Mouse (Mus musculus) neural tube, embryonic 11.5 days (tissue): ENCODE measurements around the gene Smim26. TPM values are rescaled to one million over a fixed set of nuclear protein-coding genes. Genes with fewer than 3 reads are reported as not detected.
A peak's percentile ranks its signal among the peaks of the same experiment; 100 is the strongest.

ENCODE experiments used
- ATAC-seq: fragments of 200-750 bp; cut with Nextera tagmentation; 2 replicates; pipeline ENCODE4 v1.8.0; 2017; ENCODE audit warnings: moderate number of reproducible peaks, mild to moderate bottlenecking, moderate TSS enrichment, moderate library complexity; ENCODE audit not compliant: insufficient read depth, low FRiP score, low TSS enrichment
- DNase-seq: peaks from one replicate; pipeline ENCODE4 v3.0.0-alpha.2; 2015; ENCODE audit warnings: low spot score
- H3K27ac ChIP-seq: fragments of 300-500 bp; sonication (generic); 2 replicates; pipeline ENCODE4 v1.5.1; 2014; ENCODE audit warnings: low read depth, mild to moderate bottlenecking, low read length
- H3K27me3 ChIP-seq: fragments of 300-500 bp; sonication (generic); 2 replicates; pipeline ENCODE4 v1.6.1; 2014; ENCODE audit warnings: mild to moderate bottlenecking, low read length, mixed read lengths; ENCODE audit not compliant: control insufficient read depth, insufficient read depth
- H3K36me3 ChIP-seq: fragments of 300-500 bp; sonication (generic); 2 replicates; pipeline ENCODE4 v1.6.1; 2014; ENCODE audit warnings: mild to moderate bottlenecking, low read length, moderate library complexity, mixed read lengths; ENCODE audit not compliant: control insufficient read depth, insufficient read depth
- H3K4me1 ChIP-seq: fragments of 300-500 bp; sonication (generic); 2 replicates; pipeline ENCODE4 v1.6.1; 2014; ENCODE audit warnings: low read length, mixed read lengths; ENCODE audit not compliant: control insufficient read depth, insufficient read depth
- H3K4me2 ChIP-seq: fragments of 300-500 bp; sonication (generic); 2 replicates; pipeline ENCODE4 v1.6.1; 2014; ENCODE audit warnings: low read depth, mild to moderate bottlenecking, moderate library complexity
- H3K4me3 ChIP-seq: fragments of 300-500 bp; sonication (generic); 2 replicates; pipeline ENCODE4 v1.5.1; 2014; ENCODE audit warnings: low read depth, low read length
- H3K9ac ChIP-seq: fragments of 300-500 bp; sonication (generic); 2 replicates; pipeline ENCODE4 v1.6.1; 2014; ENCODE audit warnings: mild to moderate bottlenecking, low read length
- H3K9me3 ChIP-seq: fragments of 300-500 bp; sonication (generic); 2 replicates; pipeline ENCODE4 v1.6.1; 2016; ENCODE audit warnings: low read length; ENCODE audit not compliant: control insufficient read depth
- WGBS: fragments of 180-500 bp; shearing (Covaris S2); extraction: QIAGEN DNeasy Blood & Tissue Kit; methylation state at CpG from one replicate; pipeline ENCODE4 v1.1.7; 2014; 5-methylcytosine and 5-hydroxymethylcytosine counted together
- polyA plus RNA-seq: library from polyadenylated mRNA; unstranded; fragments of >200 nt; fragmentation: Nextera tagmentation; extraction: Ambion mirVana; gene quantifications from 2 replicates; pipeline ENCODE4 v1.2.1, GENCODE M21; 2014

Gene Smim26
- polyA plus RNA-seq, 1 experiment from 2014 or later, result 42.5 TPM

DNA sequence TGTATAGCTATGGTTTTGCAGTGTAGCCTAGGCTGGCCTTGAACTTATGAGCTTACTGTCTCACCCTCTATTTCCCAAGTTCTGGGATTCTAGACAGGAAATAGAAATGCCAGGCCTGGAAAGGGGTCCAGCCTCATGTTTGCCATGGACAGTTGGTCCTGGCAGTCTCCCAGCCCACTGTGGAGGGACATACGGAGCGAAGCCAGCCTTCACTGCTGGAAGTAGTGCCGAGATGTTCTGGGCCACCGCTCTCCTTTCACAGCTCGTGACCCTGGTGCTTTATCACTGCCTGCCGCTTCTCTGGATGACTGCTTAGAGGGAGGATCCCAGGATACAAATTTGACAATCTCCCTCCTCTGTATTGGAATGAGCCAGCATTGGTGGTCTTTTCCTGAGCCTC, 27.6 kb downstream of the Smim26 start:
- 58% methylated on average over 6 of the region's 6 CpGs for WGBS
- no peak for DNase-seq
- no peak for ATAC-seq

GRCm38 (mm10) chr2:144633551-144633950, 39.7 kb downstream of the Smim26 start:
- DNase-seq (no peak), ATAC-seq (no peak)
- H3K4me2 ChIP-seq, result no peak overlapping the region
- no peaks in the 10 kb centered on the region for H3K9me3 ChIP-seq
- no peaks in the 10 kb centered on the region for H3K4me1 ChIP-seq
- H3K27ac ChIP-seq, result no peak overlapping the region
- no peak overlapping the region for H3K4me3 ChIP-seq
- H3K9ac ChIP-seq, result no peak overlapping the region
- H3K36me3 ChIP-seq, result no peaks in the 10 kb centered on the region
- H3K27me3 ChIP-seq, result no peaks in the 10 kb centered on the region
- whole genome bisulfite sequencing, result 81% methylated on average over 2 of the region's 2 CpGs

More for the DNA sequence above, 27.6 kb downstream of the Smim26 start:
- H3K9ac ChIP-seq, result no peak overlapping the region
- H3K27ac ChIP-seq, result no peak overlapping the region
- no peaks in the 10 kb centered on the region for H3K36me3 ChIP-seq
- H3K27me3 ChIP-seq, result no peaks in the 10 kb centered on the region
- no peak overlapping the region for H3K4me3 ChIP-seq
- no peaks in the 10 kb centered on the region for H3K4me1 ChIP-seq
- no peak overlapping the region for H3K4me2 ChIP-seq
- H3K9me3 ChIP-seq, result no peaks in the 10 kb centered on the region

DNA sequence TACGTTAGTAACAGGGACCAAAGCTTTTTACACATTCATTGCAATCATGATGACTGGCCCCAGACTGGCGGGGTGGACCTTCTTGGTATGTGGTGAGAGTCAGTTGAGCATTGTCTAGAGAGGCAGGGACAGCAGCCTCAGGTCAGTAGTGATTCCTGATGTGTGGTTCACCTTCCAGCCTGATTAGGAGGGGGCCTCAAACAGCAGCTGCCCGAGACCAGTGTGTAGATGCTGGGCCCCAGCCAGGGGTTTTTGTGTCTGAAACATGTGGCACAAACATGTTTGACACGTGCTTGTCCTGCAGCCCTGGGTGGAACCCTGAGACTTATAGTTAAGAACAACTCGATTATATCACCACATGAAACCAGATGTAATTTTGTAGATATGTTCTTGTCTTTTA, 40.4 kb downstream of the Smim26 start:
- no peaks in the 10 kb centered on the region for H3K9me3 ChIP-seq
- no peak for ATAC-seq
- DNase-seq, result no peak
- no peak overlapping the region for H3K9ac ChIP-seq
- H3K4me2 ChIP-seq, result no peak overlapping the region
- no peak overlapping the region for H3K27ac ChIP-seq
- H3K36me3 ChIP-seq, result no peaks in the 10 kb centered on the region
- H3K4me3 ChIP-seq, result no peak overlapping the region
- no peaks in the 10 kb centered on the region for H3K4me1 ChIP-seq
- WGBS, result 86% methylated on average over 5 of the region's 5 CpGs
- no peaks in the 10 kb centered on the region for H3K27me3 ChIP-seq

GRCm38 (mm10) chr2:144634729-144635128, 40.9 kb downstream of the Smim26 start:
- ATAC-seq, result no peak
- Histone ChIP-seq H3K4me2 (no peak overlapping the region), H3K27ac (no peak overlapping the region), H3K36me3 (no peaks in the 10 kb centered on the region), H3K4me3 (no peak overlapping the region), H3K9ac (no peak overlapping the region), H3K4me1 (no peaks in the 10 kb centered on the region), H3K9me3 (no peaks in the 10 kb centered on the region), H3K27me3 (no peaks in the 10 kb centered on the region)
- DNase-seq, result no peak
- 78% methylated on average over 2 of the region's 2 CpGs for WGBS

DNA sequence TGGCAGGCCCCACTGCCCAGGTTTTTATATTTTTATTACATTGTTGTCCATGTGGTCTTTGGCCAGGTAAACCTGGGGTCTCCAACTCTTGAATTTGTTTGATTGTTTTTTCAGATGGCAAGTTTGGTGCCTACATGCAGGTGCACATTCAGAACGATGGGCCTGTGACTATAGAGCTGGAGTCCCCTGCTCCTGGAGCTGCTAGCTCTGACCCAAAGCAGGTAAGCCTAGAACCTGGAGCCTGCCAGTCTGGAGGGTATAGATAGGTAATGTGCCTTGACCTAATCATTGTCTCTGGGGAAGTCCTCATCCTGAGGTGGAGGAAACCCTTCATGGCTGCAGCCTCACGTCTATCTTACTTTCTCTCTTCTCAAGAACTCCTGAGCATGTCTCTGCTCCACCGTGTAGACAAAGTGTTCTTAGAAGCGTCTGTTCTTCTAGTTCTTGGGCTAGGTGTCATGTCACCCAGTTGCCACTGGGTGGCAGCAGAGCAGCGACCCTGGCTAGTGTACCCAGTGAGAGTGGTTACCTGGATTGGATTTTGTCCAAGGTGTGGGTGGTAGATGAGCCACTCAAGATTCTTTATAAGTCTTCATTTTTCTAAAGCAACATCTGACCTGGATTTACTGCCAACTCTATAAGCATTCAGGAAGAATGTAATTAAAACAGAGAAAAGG, 41.9 kb downstream of the Smim26 start:
- H3K36me3 ChIP-seq, result no peaks in the 10 kb centered on the region

GRCm38 (mm10) chr2:144637204-144637603, 43.4 kb downstream of the Smim26 start:
- Histone ChIP-seq H3K9me3 (no peaks in the 10 kb centered on the region), H3K27ac (no peak overlapping the region), H3K4me2 (no peak overlapping the region), H3K9ac (no peak overlapping the region), H3K4me3 (no peak overlapping the region), H3K36me3 (no peaks in the 10 kb centered on the region), H3K27me3 (no peaks in the 10 kb centered on the region), H3K4me1 (no peaks in the 10 kb centered on the region)
- ATAC-seq (no peak), DNase-seq (no peak)
- 85% methylated on average over 4 of the region's 4 CpGs for WGBS

More for the DNA sequence above, 41.9 kb downstream of the Smim26 start:
- no peaks in the 10 kb centered on the region for H3K27me3 ChIP-seq
- whole genome bisulfite sequencing, result 26% methylated on average over 5 of the region's 5 CpGs
- no peak overlapping the region for H3K4me2 ChIP-seq
- DNase-seq, result peak; percentile 64
- H3K27ac ChIP-seq, result no peak overlapping the region
- ATAC-seq, result peak; percentile 62
- H3K9ac ChIP-seq, result no peak overlapping the region
- H3K9me3 ChIP-seq, result no peaks in the 10 kb centered on the region
- H3K4me1 ChIP-seq, result no peaks in the 10 kb centered on the region
- H3K4me3 ChIP-seq, result no peak overlapping the region

DNA sequence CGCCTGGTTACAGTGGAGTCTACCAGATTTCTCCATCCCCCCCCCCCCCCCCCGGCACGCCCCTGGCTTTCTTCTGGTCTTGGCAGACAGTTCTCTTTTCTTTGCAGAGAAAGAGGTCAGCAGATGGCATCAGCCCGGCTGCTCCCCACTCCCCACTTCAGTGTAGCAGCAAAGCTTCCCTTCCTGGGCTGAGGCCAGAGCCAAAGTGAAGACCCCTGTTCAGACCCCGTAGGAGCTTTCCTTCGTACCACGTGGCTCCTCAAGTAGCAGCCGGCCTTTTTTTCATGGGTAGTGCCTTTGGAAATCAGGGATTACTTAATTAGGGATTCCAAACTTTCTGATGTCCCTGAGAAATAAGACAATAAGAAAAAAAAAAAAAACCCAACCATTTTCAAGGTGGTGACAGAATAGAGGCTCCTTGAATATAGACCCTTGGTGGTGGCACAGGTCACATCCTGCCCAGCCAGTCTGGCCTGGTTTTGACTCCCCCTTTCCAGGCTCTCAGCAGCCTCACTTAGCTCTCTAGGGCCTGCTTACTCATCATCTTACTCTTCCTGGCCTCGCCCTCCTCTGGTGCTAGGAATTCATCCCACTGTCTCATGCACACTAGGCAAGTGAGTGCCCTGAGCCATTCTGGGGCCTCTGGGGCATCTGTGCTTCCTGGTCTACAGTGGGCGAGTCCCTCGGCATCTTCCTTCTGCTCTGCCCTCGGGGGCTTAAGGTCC, 44.0 kb downstream of the Smim26 start:
- no peaks in the 10 kb centered on the region for H3K4me1 ChIP-seq
- no peak overlapping the region for H3K27ac ChIP-seq
- DNase-seq (no peak), ATAC-seq (no peak)
- H3K4me2 ChIP-seq, result no peak overlapping the region
- no peak overlapping the region for H3K4me3 ChIP-seq
- no peaks in the 10 kb centered on the region for H3K36me3 ChIP-seq
- H3K9ac ChIP-seq, result no peak overlapping the region
- no peaks in the 10 kb centered on the region for H3K27me3 ChIP-seq
- WGBS, result 82% methylated on average over 11 of the region's 12 CpGs
- no peaks in the 10 kb centered on the region for H3K9me3 ChIP-seq

GRCm38 (mm10) chr2:144638719-144639118, 44.9 kb downstream of the Smim26 start:
- no peaks in the 10 kb centered on the region for H3K27me3 ChIP-seq
- H3K9ac ChIP-seq, result no peak overlapping the region
- no peak overlapping the region for H3K4me2 ChIP-seq
- H3K9me3 ChIP-seq, result no peaks in the 10 kb centered on the region
- H3K4me1 ChIP-seq, result no peaks in the 10 kb centered on the region; the same call in 1 of the 2 replicates
- ATAC-seq (no peak), DNase-seq (peak; percentile 25)
- no peak overlapping the region for H3K27ac ChIP-seq
- H3K4me3 ChIP-seq, result no peak overlapping the region
- 79% methylated on average over 4 of the region's 4 CpGs for WGBS
- H3K36me3 ChIP-seq, result no peaks in the 10 kb centered on the region

- ATAC-seq (no peak), DNase-seq (no peak)
- H3K4me1 ChIP-seq, result no peaks in the 10 kb centered on the region; the same call in 1 of the 2 replicates
- H3K4me2 ChIP-seq, result no peak overlapping the region
- no peaks in the 10 kb centered on the region for H3K9me3 ChIP-seq
- H3K4me3 ChIP-seq, result no peak overlapping the region
- 82% methylated on average over 7 of the region's 7 CpGs for WGBS
- H3K27ac ChIP-seq, result no peak overlapping the region
- H3K36me3 ChIP-seq, result no peaks in the 10 kb centered on the region
- no peaks in the 10 kb centered on the region for H3K27me3 ChIP-seq
- H3K9ac ChIP-seq, result no peak overlapping the region
These were observed 46.2 kb downstream of the Smim26 start for GRCm38 (mm10) chr2:144640101-144640500.
